Mouse (Mus musculus) forebrain, embryonic 14.5 days (tissue): Measurements from ENCODE around the gene Nudt10. TPM values are rescaled to one million over a fixed set of nuclear protein-coding genes. Genes with fewer than 3 reads are reported as not detected.
"Not testable (repeated sequence)": the region's sequence is repeated elsewhere in the genome, so short reads cannot be mapped to it uniquely, and the experiment has no call there.

Experiments
- ATAC-seq: fragments of 200-750 bp; cut with Nextera tagmentation; 2 replicates; pipeline ENCODE4 v1.8.0; 2017; ENCODE audit warnings: mild to moderate bottlenecking, moderate library complexity
- DNase-seq: peaks from one replicate; pipeline ENCODE4 v3.0.0-alpha.2; 2015; ENCODE audit warnings: low spot score
- H3K27ac ChIP-seq: fragments of 300-500 bp; sonication (generic); 2 replicates; pipeline ENCODE4 v1.5.1; 2014; ENCODE audit warnings: low read depth, mild to moderate bottlenecking, control low read depth, low read length, moderate library complexity
- H3K27me3 ChIP-seq: fragments of 300-500 bp; sonication (generic); replicated peaks from 2 replicates; pipeline ENCODE4 v1.6.1; 2014; ENCODE audit warnings: low read length, control low read depth, mixed read lengths; ENCODE audit not compliant: control insufficient read depth, insufficient read depth
- H3K36me3 ChIP-seq: fragments of 300-500 bp; sonication (generic); 2 replicates; pipeline ENCODE4 v1.6.1; 2014; ENCODE audit warnings: low read length, control low read depth; ENCODE audit not compliant: control insufficient read depth, insufficient read depth
- H3K4me1 ChIP-seq: fragments of 300-500 bp; sonication (generic); 2 replicates; pipeline ENCODE4 v1.6.1; 2014; ENCODE audit warnings: antibody characterized with exemption, low read length, control low read depth; ENCODE audit not compliant: control insufficient read depth, insufficient read depth
- H3K4me2 ChIP-seq: fragments of 300-500 bp; sonication (generic); 2 replicates; pipeline ENCODE4 v1.6.1; 2014; ENCODE audit warnings: mild to moderate bottlenecking, control low read depth, low read length
- H3K4me3 ChIP-seq: fragments of 300-500 bp; sonication (generic); 2 replicates; pipeline ENCODE4 v1.5.1; 2014; ENCODE audit warnings: low read depth, low read length, control low read depth
- H3K9ac ChIP-seq: fragments of 300-500 bp; sonication (generic); 2 replicates; pipeline ENCODE4 v1.6.1; 2014; ENCODE audit warnings: mild to moderate bottlenecking, low read length, control low read depth, moderate library complexity
- H3K9me3 ChIP-seq: fragments of 300-500 bp; sonication (generic); replicated peaks from 2 replicates; pipeline ENCODE4 v1.6.1; 2016; ENCODE audit warnings: low read length, control low read depth, mixed read lengths; ENCODE audit not compliant: control insufficient read depth
- WGBS: fragments of 180-500 bp; shearing (Covaris S2); extraction: QIAGEN DNeasy Blood & Tissue Kit; methylation state at CpG from one replicate; pipeline ENCODE4 v1.1.7; 2014; 5-methylcytosine and 5-hydroxymethylcytosine counted together
- polyA plus RNA-seq: library from polyadenylated mRNA; unstranded; fragments of >200 nt; fragmentation: Nextera tagmentation; extraction: Ambion mirVana; gene quantifications from 2 replicates; pipeline ENCODE4 v1.2.1, GENCODE M21; 2014

Nudt10 gene
- 52.5 and 64.9 TPM in 2 replicates for polyA plus RNA-seq

- not testable (repeated sequence) for H3K9ac ChIP-seq, H3K27me3 ChIP-seq, H3K9me3 ChIP-seq, H3K4me1 ChIP-seq, H3K36me3 ChIP-seq, DNase-seq
- H3K27ac ChIP-seq: peak within 1 kb of the TSS; percentile 21; the same call in 1 of the 2 replicates
- H3K4me2 ChIP-seq: peak within 1 kb of the TSS; percentile 45
- H3K4me3 ChIP-seq: peak within 1 kb of the TSS; percentile 29
- ATAC-seq: peak; percentile 89
- WGBS: 50% methylated on average over 12 of the region's 116 CpGs
Observed at GRCm38 (mm10) chrX:6172823-6173640, at the start of gene Nudt10. Nudt10 (minus strand) TSS chrX:6173015.

DNA sequence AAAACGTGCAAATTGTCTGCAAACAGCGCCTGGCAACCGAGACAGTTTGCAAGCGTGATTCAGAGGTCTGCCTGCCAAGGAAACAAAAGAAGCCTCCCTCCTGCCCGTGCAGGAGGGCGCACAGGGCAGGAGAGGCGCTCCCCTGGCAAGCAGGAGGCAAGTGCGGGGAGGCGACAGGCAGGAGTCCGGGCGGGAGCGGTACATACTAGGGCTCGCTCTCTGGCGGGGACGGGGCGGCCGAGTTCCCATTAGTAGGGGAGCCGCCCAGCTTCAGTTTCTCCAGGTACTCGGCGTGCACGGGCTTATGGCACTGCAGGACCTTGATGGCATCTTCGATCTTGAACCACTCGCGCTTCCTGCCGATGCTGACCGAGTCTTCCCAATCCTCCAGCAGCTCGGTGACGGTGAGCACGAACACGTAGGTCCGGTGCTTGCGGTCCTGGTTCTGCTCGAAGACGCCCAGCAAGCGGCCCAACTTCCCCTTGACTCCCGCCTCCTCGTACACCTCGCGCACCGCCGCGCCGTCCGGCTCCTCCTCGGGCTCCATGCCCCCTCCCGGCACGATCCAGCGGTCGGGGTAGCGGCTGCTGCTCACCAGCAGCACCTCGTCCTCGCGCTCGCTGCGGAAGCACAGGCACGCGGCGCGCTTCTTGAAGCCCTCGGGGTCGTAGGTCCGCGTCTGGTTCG lies 536 bp downstream of the Nudt10 start:
- peak overlapping the region; percentile 45; the same call in 1 of the 2 replicates for H3K4me2 ChIP-seq
- H3K4me3 ChIP-seq: peak overlapping the region; percentile 29
- not testable (repeated sequence) for H3K27me3 ChIP-seq, H3K36me3 ChIP-seq, H3K4me1 ChIP-seq, DNase-seq, H3K9me3 ChIP-seq, H3K9ac ChIP-seq
- peak overlapping the region; percentile 21; the same call in 1 of the 2 replicates for H3K27ac ChIP-seq
- 47% methylated on average over 14 of the region's 64 CpGs for whole genome bisulfite sequencing
- peak; percentile 68 for ATAC-seq

DNA sequence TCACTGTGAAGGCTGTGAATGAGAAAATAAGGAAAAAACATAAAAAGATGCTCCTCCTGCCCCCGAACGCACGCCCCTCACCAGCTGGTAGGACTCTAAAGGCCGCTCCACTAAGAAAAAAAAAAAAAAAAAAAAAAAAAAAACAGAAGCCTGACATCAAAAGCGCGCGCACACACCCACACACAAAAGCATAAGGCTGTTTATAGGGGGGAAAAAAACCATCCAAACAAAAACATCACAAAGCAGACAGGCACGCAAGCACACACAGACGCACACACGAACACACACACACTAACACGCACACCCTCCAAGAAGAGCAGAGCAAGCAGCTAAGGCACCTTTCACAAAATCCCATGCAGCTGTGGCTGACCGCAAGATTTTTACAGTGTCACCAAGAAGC lies 1.1 kb downstream of the Nudt10 start:
- Histone ChIP-seq H3K27me3 (no peaks in the 10 kb centered on the region), H3K9ac (no peak overlapping the region), H3K27ac (no peak overlapping the region), H3K36me3 (no peaks in the 10 kb centered on the region), H3K9me3 (no peaks in the 10 kb centered on the region), H3K4me1 (no peaks in the 10 kb centered on the region), H3K4me2 (peak overlapping the region; percentile 45), H3K4me3 (peak overlapping the region; percentile 29)
- 35% methylated on average over 11 of the region's 12 CpGs for WGBS
- ATAC-seq (no peak), DNase-seq (peak; percentile 31)

Other genes with a start within 250 kb of the Nudt10 start
- gene Nudt11, start 125.6 kb downstream of the Nudt10 start, polyA plus RNA-seq: 21.2 and 24.1 TPM in 2 replicates
- not detected in 2 replicates for gene AU022751, start 89.6 kb downstream of the Nudt10 start, polyA plus RNA-seq
- gene Bmp15, start 147.7 kb upstream of the Nudt10 start, polyA plus RNA-seq: 0.17 and 0.33 TPM in 2 replicates
- 1.7 and 1.8 TPM in 2 replicates for gene Shroom4, start 226.8 kb upstream of the Nudt10 start, polyA plus RNA-seq